Mouse (Mus musculus) G1E (cell line): ENCODE data around the gene Qser1.

Experiments used
- CTCF ChIP-seq: IDR thresholded peaks from 2 replicates; pipeline ENCODE4 v1.5.1; 2012; ENCODE audit warnings: low read depth, low read length, inconsistent platforms, mixed read lengths
- GATA1 ChIP-seq: IDR thresholded peaks from 2 replicates; pipeline ENCODE4 v1.6.1; 2012; ENCODE audit warnings: borderline replicate concordance, low read length, inconsistent platforms, mixed read lengths
- TAL1 ChIP-seq: conservative IDR thresholded peaks from 2 replicates; pipeline ENCODE4 v1.6.1; 2012; ENCODE audit warnings: low read depth, low read length, inconsistent platforms, mixed read lengths

DNA sequence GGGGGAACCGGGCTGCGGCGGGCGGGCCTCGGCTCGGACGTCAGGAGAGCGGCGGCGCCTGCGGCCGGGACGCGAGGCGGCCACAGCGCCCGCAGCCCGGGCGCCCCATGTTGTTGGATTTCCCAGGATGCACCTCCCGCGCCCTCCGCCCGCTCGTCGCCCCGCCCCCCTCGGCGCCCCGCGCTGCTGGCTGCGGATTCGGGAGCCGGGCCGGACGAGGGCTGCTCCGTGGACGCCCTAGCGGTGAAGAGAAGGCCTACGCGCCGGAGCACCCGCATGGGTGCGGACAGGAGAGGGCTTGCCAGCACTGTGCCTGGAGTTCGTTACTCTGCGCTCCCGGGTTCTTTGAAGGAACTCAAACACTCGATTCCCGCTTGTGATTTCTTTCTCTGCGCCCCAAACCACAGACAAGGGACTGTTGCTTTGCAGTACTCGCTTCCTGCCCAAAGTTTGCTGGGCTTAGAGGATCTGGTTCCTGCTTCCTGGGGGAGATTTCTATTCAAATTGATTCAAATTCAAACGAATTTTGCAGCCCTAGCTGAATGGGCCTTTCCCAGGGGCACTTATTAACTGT is 393 bp upstream of the Qser1 start:
- TF ChIP-seq CTCF, result no peak
- no peak for TF ChIP-seq TAL1
- no peak for TF ChIP-seq GATA1
